Mouse (Mus musculus): ENCODE data around the gene Aurka.

DNA sequence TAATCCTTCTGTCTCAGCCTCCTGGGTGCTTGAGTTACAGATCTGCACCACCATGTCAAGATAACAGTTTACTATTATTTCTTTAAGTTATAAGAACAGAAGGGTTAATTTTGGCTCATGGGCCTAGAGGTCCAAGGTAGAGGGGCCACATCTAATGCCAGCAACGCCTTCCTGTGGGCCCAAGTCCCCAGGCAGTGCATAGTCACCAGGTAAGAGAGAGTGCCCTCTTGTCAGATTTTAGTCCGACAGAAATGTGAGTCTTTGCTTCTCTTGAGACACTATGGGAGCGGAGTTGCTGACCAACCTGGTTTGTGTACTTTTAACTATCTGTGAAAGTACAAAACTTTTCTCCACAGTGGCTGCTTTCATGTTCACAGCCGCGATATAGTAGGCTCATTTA, 25.7 kb downstream of the Aurka start:
- TF ChIP-seq EP300 (IDR thresholded peaks at IDR 0.05; ENCODE audit: insufficient read depth, low read depth, low read length) (no peak), CTCF (IDR thresholded peaks at IDR 0.05) (no peak)

Measured in heart, adult 2 months (tissue).